Mouse (Mus musculus): Measurements from ENCODE around the gene Kcns1.

Gene Kcns1

GRCm38 (mm10) chr2:164173394-164173793 lies 2.5 kb upstream of the Kcns1 start:
- no peak for DNase-seq (ENCODE audit: low spot score in 2 of 2)

- no peak for DNase-seq (ENCODE audit: low spot score in 2 of 2)
Measured at GRCm38 (mm10) chr2:164170326-164170725, 587 bp downstream of the Kcns1 start.

GRCm38 (mm10) chr2:164168571-164168946 lies 2.4 kb downstream of the Kcns1 start:
- peak in 1 of 2 experiments; percentile 26 for DNase-seq (ENCODE audit: low spot score in 2 of 2)

- DNase-seq (ENCODE audit: low spot score in 2 of 2) = no peak
Measured at GRCm38 (mm10) chr2:164167752-164168570, 3.0 kb downstream of the Kcns1 start.

GRCm38 (mm10) chr2:164164941-164165340 lies 6.0 kb downstream of the Kcns1 start:
- DNase-seq (ENCODE audit: low spot score in 2 of 2) = no peak

GRCm38 (mm10) chr2:164161515-164162055 lies 9.3 kb downstream of the Kcns1 start:
- DNase-seq (ENCODE audit: low spot score in 2 of 2) = no peak

GRCm38 (mm10) chr2:164158838-164159237 lies 12.1 kb downstream of the Kcns1 start:
- DNase-seq (ENCODE audit: low spot score in 2 of 2) = no peak

- DNase-seq (ENCODE audit: low spot score in 2 of 2) = no peak
Measured at GRCm38 (mm10) chr2:164156158-164156557, 14.8 kb downstream of the Kcns1 start.

GRCm38 (mm10) chr2:164154007-164154406 lies 16.9 kb downstream of the Kcns1 start:
- no peak for DNase-seq (ENCODE audit: low spot score in 2 of 2)

- DNase-seq (ENCODE audit: low spot score in 2 of 2) = no peak
Measured at GRCm38 (mm10) chr2:164152341-164152740, 18.6 kb downstream of the Kcns1 start.

GRCm38 (mm10) chr2:164150086-164150760 lies 20.7 kb downstream of the Kcns1 start:
- no peak for DNase-seq (ENCODE audit: low spot score in 2 of 2)

GRCm38 (mm10) chr2:164146556-164146955 lies 24.4 kb downstream of the Kcns1 start:
- no peak for DNase-seq (ENCODE audit: low spot score in 2 of 2)

GRCm38 (mm10) chr2:164144541-164144940 lies 26.4 kb downstream of the Kcns1 start:
- no peak for DNase-seq (ENCODE audit: low spot score in 2 of 2)

- DNase-seq (ENCODE audit: low spot score in 2 of 2) = no peak
Measured at GRCm38 (mm10) chr2:164144025-164144424, 26.9 kb downstream of the Kcns1 start.

GRCm38 (mm10) chr2:164142021-164142420 lies 28.9 kb downstream of the Kcns1 start:
- DNase-seq (ENCODE audit: low spot score in 2 of 2) = no peak

- no peak for DNase-seq (ENCODE audit: low spot score in 2 of 2)
Measured at GRCm38 (mm10) chr2:164137754-164138153, 33.2 kb downstream of the Kcns1 start.

- no peak for DNase-seq (ENCODE audit: low spot score in 2 of 2)
Measured at GRCm38 (mm10) chr2:164136393-164136792, 34.5 kb downstream of the Kcns1 start.

- no peak for DNase-seq (ENCODE audit: low spot score in 2 of 2)
Measured at GRCm38 (mm10) chr2:164135367-164135766, 35.5 kb downstream of the Kcns1 start.

GRCm38 (mm10) chr2:164134563-164134962 lies 36.4 kb downstream of the Kcns1 start:
- no peak for DNase-seq (ENCODE audit: low spot score in 2 of 2)

GRCm38 (mm10) chr2:164131586-164131985 lies 39.3 kb downstream of the Kcns1 start:
- no peak for DNase-seq (ENCODE audit: low spot score in 2 of 2)

- DNase-seq (ENCODE audit: low spot score in 2 of 2) = peak in 1 of 2 experiments; percentile 52
Measured at GRCm38 (mm10) chr2:164128576-164129411, 42.1 kb downstream of the Kcns1 start.

GRCm38 (mm10) chr2:164127297-164127696 lies 43.6 kb downstream of the Kcns1 start:
- no peak for DNase-seq (ENCODE audit: low spot score in 2 of 2)

Data from spleen, postnatal 10 days (tissue).